Mouse (Mus musculus) embryonic facial prominence, embryonic 15.5 days (tissue): Measurements from ENCODE around the gene Abhd17c. TPM values are rescaled to one million over a fixed set of nuclear protein-coding genes. Genes with fewer than 3 reads are reported as not detected.

ENCODE experiments used
- ATAC-seq: fragments of 200-750 bp; cut with Nextera tagmentation; 2 replicates; pipeline ENCODE4 v1.8.0; 2017; ENCODE audit warnings: low read depth, moderate TSS enrichment; ENCODE audit not compliant: insufficient number of reproducible peaks, low FRiP score, low TSS enrichment
- H3K27ac ChIP-seq: fragments of 300-500 bp; sonication (generic); replicated peaks from 2 replicates; pipeline ENCODE4 v1.5.1; 2015; ENCODE audit warnings: mild to moderate bottlenecking, inconsistent platforms
- H3K27me3 ChIP-seq: fragments of 300-500 bp; sonication (generic); 2 replicates; pipeline ENCODE4 v1.6.1; 2015; ENCODE audit warnings: inconsistent platforms
- H3K36me3 ChIP-seq: fragments of 300-500 bp; sonication (generic); 2 replicates; pipeline ENCODE4 v1.6.1; 2015; ENCODE audit warnings: mild to moderate bottlenecking, inconsistent platforms
- H3K4me1 ChIP-seq: fragments of 300-500 bp; sonication (generic); 2 replicates; pipeline ENCODE4 v1.6.1; 2015; ENCODE audit warnings: inconsistent platforms
- H3K4me2 ChIP-seq: fragments of 300-500 bp; sonication (generic); replicated peaks from 2 replicates; pipeline ENCODE4 v1.6.1; 2015; ENCODE audit warnings: mild to moderate bottlenecking, inconsistent platforms
- H3K4me3 ChIP-seq: fragments of 300-500 bp; sonication (generic); replicated peaks from 2 replicates; pipeline ENCODE4 v1.5.1; 2015; ENCODE audit warnings: mild to moderate bottlenecking, inconsistent platforms
- H3K9ac ChIP-seq: fragments of 300-500 bp; sonication (generic); 2 replicates; pipeline ENCODE4 v1.6.1; 2015; ENCODE audit warnings: inconsistent platforms
- H3K9me3 ChIP-seq: fragments of 300-500 bp; sonication (generic); replicated peaks from 2 replicates; pipeline ENCODE4 v1.6.1; 2016; ENCODE audit warnings: inconsistent platforms
- WGBS: fragments of 180-500 bp; shearing (Covaris S2); methylation state at CpG from one replicate; pipeline ENCODE4 v1.1.7; 2015; 5-methylcytosine and 5-hydroxymethylcytosine counted together
- polyA plus RNA-seq: library from polyadenylated mRNA; unstranded; fragments of >200 nt; fragmentation: Nextera tagmentation; extraction: Ambion mirVana; gene quantifications from 2 replicates; pipeline ENCODE4 v1.2.1, GENCODE M21; 2015

Abhd17c gene
- polyA plus RNA-seq, 1 experiment from 2014 or later = 39.5 TPM

DNA sequence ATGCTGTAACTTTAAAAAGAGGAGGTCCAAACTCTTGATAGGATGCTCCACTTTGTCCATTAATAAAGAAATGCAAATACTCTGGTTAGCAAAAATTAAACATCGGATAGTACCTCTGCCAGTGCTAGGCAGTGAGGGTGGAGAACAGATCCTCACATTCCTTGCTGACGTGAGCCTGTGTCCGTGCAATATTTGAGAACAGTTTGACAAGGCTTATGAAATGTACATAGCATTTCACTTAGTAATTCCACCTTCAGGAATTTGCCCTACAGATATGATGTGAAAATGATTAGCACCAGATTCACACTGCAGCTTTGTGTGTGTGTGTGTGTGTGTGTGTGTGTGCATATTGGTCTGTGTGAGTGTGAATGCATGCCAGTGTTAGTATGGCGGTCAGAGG lies 60.9 kb downstream of the Abhd17c start:
- Histone ChIP-seq H3K27ac (no peak overlapping the region), H3K36me3 (no peaks in the 10 kb centered on the region), H3K4me2 (no peak overlapping the region), H3K4me3 (no peak overlapping the region), H3K9ac (no peak overlapping the region), H3K4me1 (peaks cover 6% of the 10 kb centered on the region), H3K9me3 (no peaks in the 10 kb centered on the region), H3K27me3 (peaks cover 25% of the 10 kb centered on the region)
- ATAC-seq = no peak
- 43% methylated on average over 4 of the region's 4 CpGs for WGBS

- Histone ChIP-seq H3K36me3 (no peaks in the 10 kb centered on the region), H3K27ac (no peak overlapping the region), H3K4me3 (no peak overlapping the region), H3K9me3 (no peaks in the 10 kb centered on the region), H3K9ac (no peak overlapping the region), H3K4me1 (peaks cover 15% of the 10 kb centered on the region), H3K4me2 (no peak overlapping the region), H3K27me3 (peaks cover 35% of the 10 kb centered on the region)
- no peak for ATAC-seq
- 10% methylated on average over 1 of the region's 1 CpGs for WGBS
Measured at GRCm38 (mm10) chr7:84089777-84090176, 61.9 kb downstream of the Abhd17c start.

DNA sequence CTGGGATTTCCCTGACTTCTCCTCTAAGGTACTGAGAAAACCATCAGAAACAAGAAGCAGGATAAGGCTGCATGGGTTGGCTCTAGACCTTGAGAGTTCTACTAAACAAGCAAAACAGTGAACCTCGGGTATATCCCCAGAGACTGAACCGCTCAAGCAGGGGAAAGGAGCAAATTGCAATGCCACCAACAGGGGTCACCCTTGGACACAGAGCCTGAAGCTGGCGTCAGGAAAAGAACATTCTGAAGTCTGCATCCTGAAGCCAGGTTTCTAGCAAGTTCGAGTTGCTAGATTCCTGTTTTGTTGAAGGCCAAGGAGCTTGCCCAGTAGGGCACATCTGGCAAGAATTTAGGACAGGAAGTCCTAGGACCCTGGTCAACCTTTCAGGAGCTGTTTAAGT lies 62.7 kb downstream of the Abhd17c start:
- 7% methylated on average over 4 of the region's 4 CpGs for WGBS
- ATAC-seq = no peak

DNA sequence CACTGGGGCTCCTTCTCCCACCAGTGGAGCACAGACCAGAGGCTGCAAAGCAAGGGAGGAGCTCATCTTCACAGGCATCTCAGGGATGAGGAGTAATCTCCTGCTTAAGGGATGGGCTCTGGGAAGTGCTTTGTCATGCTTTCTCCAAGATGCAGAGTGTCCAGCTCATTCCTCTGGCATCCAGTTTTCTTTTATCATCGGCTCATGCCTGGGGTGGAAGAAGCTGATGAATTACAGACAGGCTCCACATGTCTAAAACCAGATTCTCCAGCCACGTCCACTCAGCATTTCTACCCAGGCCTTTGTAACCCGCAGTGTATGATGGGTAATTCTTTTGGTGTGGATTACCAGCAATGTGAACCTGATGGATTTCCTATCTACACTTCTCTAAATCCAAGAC lies 63.5 kb downstream of the Abhd17c start:
- Histone ChIP-seq H3K4me3 (no peak overlapping the region), H3K27ac (no peak overlapping the region), H3K36me3 (no peaks in the 10 kb centered on the region), H3K9ac (no peak overlapping the region), H3K4me1 (peaks cover 15% of the 10 kb centered on the region), H3K27me3 (peaks cover 37% of the 10 kb centered on the region), H3K9me3 (no peaks in the 10 kb centered on the region), H3K4me2 (no peak overlapping the region)
- no peak for ATAC-seq
- 65% methylated on average over 3 of the region's 3 CpGs for WGBS

More for the DNA sequence above, 62.7 kb downstream of the Abhd17c start:
- Histone ChIP-seq H3K4me3 (no peak overlapping the region), H3K27ac (no peak overlapping the region), H3K4me1 (peaks cover 15% of the 10 kb centered on the region), H3K9me3 (no peaks in the 10 kb centered on the region), H3K27me3 (peaks cover 37% of the 10 kb centered on the region), H3K9ac (no peak overlapping the region), H3K36me3 (no peaks in the 10 kb centered on the region), H3K4me2 (no peak overlapping the region)

- H3K27me3 ChIP-seq = peaks cover 37% of the 10 kb centered on the region
- 0 out of 2 replicates have a peak within 1 kb of the TSS, but pooled peaks have one; percentile 23 for H3K9ac ChIP-seq
Measured at GRCm38 (mm10) chr7:84086039-84086829, 65.5 kb downstream of the Abhd17c start, which contains the start of gene Cemip. Gene Cemip, minus strand, starts transcription at chr7:84086502.

GRCm38 (mm10) chr7:84085049-84085945 lies 66.4 kb downstream of the Abhd17c start:
- H3K27me3 ChIP-seq = peaks cover 37% of the 10 kb centered on the region

More at GRCm38 (mm10) chr7:84086039-84086829, 65.5 kb downstream of the Abhd17c start, which contains the start of gene Cemip:
- Histone ChIP-seq H3K4me2 (peak within 1 kb of the TSS; percentile 87), H3K4me1 (peaks cover 15% of the 10 kb centered on the region), H3K9me3 (no peaks in the 10 kb centered on the region), H3K4me3 (peak within 1 kb of the TSS; percentile 47), H3K27ac (no peak within 1 kb of the TSS), H3K36me3 (no peaks in the 10 kb centered on the region)
- ATAC-seq = peak; percentile 76
- 1% methylated on average over 54 of the region's 54 CpGs for WGBS

DNA sequence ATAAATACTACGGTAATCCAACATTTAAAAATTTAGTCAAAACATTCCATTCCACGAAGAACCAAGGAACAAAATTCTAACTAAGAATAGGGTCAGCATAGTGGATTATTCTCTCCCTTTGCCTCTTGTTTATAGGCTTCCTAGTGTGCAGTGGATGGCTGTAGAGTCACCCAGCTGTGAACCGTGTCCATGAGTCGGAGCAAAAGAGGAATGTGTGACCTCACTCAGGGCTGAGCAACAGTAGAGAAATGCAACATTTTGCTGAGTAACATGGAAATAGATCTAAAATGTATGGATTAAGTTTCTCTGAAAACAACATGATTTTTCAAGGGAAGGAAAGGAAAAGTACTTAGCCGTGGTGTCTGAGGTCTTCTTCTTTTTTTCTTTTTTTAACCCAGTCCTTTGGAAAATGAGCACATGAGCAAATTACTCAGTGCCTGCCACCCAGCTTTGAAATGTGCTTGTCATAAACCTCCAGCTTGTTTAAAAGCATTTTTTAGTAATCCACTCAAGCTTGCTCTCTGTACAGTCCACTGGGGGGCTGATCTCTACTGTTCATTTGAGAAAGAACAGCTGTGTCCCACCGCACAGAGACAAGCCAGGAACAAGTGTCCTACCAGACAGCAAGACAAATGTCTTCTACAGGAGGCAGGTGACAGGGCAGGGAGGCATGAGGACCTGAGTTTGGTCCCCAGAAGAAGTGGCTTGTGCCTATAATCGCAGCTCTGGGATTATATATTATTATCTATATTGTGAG lies 74.3 kb downstream of the Abhd17c start:
- no peaks in the 10 kb centered on the region for H3K27me3 ChIP-seq
- WGBS = 50% methylated on average over 7 of the region's 7 CpGs
- no peak overlapping the region for H3K27ac ChIP-seq
- H3K9ac ChIP-seq = no peak overlapping the region
- 0 out of 2 replicates have a peak, but pooled peaks have one; percentile 63 for ATAC-seq
- no peak overlapping the region for H3K4me3 ChIP-seq
- H3K4me1 ChIP-seq = peaks cover 5% of the 10 kb centered on the region; the same call in 1 of the 2 replicates
- H3K36me3 ChIP-seq = no peaks in the 10 kb centered on the region
- no peak overlapping the region for H3K4me2 ChIP-seq
- no peaks in the 10 kb centered on the region for H3K9me3 ChIP-seq

More at GRCm38 (mm10) chr7:84085049-84085945, 66.4 kb downstream of the Abhd17c start:
- Histone ChIP-seq H3K4me1 (peaks cover 15% of the 10 kb centered on the region), H3K9me3 (no peaks in the 10 kb centered on the region), H3K27ac (no peak overlapping the region), H3K4me3 (peak overlapping the region; percentile 47), H3K9ac (no peak overlapping the region), H3K36me3 (no peaks in the 10 kb centered on the region), H3K4me2 (peak overlapping the region; percentile 87)
- 3% methylated on average over 39 of the region's 39 CpGs for WGBS
- no peak for ATAC-seq

GRCm38 (mm10) chr7:84074266-84074665 lies 77.4 kb downstream of the Abhd17c start:
- Histone ChIP-seq H3K9me3 (no peaks in the 10 kb centered on the region), H3K4me3 (no peak overlapping the region), H3K9ac (no peak overlapping the region), H3K36me3 (no peaks in the 10 kb centered on the region), H3K27ac (no peak overlapping the region), H3K4me1 (peaks cover 5% of the 10 kb centered on the region; the same call in 1 of the 2 replicates), H3K4me2 (no peak overlapping the region), H3K27me3 (no peaks in the 10 kb centered on the region)
- no peak for ATAC-seq
- 77% methylated on average over 8 of the region's 8 CpGs for WGBS

DNA sequence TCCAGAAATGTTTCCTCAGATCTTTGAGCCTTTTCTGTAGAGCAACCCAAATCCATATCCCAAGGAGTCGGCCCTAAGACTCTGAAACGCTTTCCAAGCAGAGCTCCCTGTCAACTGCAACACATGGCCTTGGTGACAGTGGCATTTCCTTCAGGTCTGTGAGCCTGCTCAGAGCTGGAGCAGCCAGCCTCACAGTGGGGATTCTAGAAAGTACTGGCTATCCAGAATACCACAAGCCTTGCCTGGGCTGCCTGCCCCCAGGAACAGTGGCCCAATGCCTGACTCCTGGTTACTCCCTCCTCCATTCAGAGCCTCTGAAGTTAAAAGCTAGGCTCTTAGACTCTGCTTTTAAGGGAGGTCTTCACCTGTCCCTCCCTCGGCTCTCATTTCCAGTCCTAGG lies 77.8 kb downstream of the Abhd17c start:
- Histone ChIP-seq H3K27me3 (no peaks in the 10 kb centered on the region), H3K9me3 (no peaks in the 10 kb centered on the region), H3K4me2 (no peak overlapping the region), H3K4me1 (peaks cover 5% of the 10 kb centered on the region; the same call in 1 of the 2 replicates), H3K27ac (no peak overlapping the region), H3K4me3 (no peak overlapping the region), H3K36me3 (no peaks in the 10 kb centered on the region), H3K9ac (no peak overlapping the region)
- ATAC-seq = no peak
- 78% methylated on average over 3 of the region's 3 CpGs for WGBS

- Histone ChIP-seq H3K9ac (no peak overlapping the region), H3K4me3 (no peak overlapping the region), H3K4me1 (no peaks in the 10 kb centered on the region), H3K4me2 (no peak overlapping the region), H3K27me3 (no peaks in the 10 kb centered on the region), H3K36me3 (no peaks in the 10 kb centered on the region), H3K27ac (no peak overlapping the region), H3K9me3 (no peaks in the 10 kb centered on the region)
- 58% methylated on average over 5 of the region's 5 CpGs for WGBS
- ATAC-seq = no peak
Measured at GRCm38 (mm10) chr7:84068931-84069330, 82.8 kb downstream of the Abhd17c start.
